Mouse (Mus musculus): ENCODE measurements around the gene Nudt15. TPM values are rescaled to one million over a fixed set of nuclear protein-coding genes. Genes with fewer than 3 reads are reported as not detected.
A peak's percentile ranks its signal among the peaks of the same experiment; 100 is the strongest.
"Not testable (repeated sequence)": the region's sequence is repeated elsewhere in the genome, so short reads cannot be mapped to it uniquely, and the experiment has no call there.

The Nudt15 gene
- polyA plus RNA-seq, 1 experiment from 2014 or later, result 6.6 TPM

- Histone ChIP-seq H3K4me2 (replicated peaks) (no peak overlapping the region), H3K4me1 (no peaks in the 10 kb centered on the region), H3K9ac (no peak overlapping the region), H3K36me3 (no peaks in the 10 kb centered on the region), H3K4me3 (no peak overlapping the region), H3K27me3 (no peaks in the 10 kb centered on the region), H3K27ac (no peak overlapping the region), H3K9me3 (no peaks in the 10 kb centered on the region)
- 65% methylated on average over 4 of the region's 4 CpGs for WGBS
- no peak for ATAC-seq (ENCODE audit: insufficient number of reproducible peaks, insufficient read depth, low FRiP score, low TSS enrichment)
Observed at GRCm38 (mm10) chr14:73547034-73547433, 1.0 kb downstream of the Nudt15 start.

DNA sequence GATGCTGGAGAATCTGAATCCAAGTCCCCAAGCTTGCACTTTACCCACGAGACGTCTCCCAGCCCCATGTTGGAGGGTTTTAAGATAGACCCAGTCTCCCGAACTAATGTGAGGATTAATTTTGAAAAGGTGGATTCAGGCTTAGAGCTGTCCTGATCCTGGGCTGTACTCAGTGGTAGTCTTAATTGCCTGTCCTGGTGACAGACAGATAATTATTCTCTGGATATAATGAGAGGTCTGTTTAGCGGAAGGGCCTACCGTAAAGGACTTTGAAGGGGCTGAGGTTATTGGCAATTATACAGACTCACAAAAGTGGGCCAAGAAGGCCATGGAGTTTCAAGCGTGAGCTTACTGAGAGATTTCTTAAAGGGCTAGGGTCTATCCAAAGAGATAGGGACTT, 4.3 kb downstream of the Nudt15 start:
- Histone ChIP-seq H3K9ac (no peak overlapping the region), H3K27ac (no peak overlapping the region), H3K4me2 (replicated peaks) (no peak overlapping the region), H3K9me3 (no peaks in the 10 kb centered on the region), H3K4me3 (no peak overlapping the region), H3K4me1 (no peaks in the 10 kb centered on the region), H3K27me3 (no peaks in the 10 kb centered on the region), H3K36me3 (no peaks in the 10 kb centered on the region)
- ATAC-seq (ENCODE audit: insufficient number of reproducible peaks, insufficient read depth, low FRiP score, low TSS enrichment), result no peak
- WGBS, result 57% methylated on average over 6 of the region's 6 CpGs

DNA sequence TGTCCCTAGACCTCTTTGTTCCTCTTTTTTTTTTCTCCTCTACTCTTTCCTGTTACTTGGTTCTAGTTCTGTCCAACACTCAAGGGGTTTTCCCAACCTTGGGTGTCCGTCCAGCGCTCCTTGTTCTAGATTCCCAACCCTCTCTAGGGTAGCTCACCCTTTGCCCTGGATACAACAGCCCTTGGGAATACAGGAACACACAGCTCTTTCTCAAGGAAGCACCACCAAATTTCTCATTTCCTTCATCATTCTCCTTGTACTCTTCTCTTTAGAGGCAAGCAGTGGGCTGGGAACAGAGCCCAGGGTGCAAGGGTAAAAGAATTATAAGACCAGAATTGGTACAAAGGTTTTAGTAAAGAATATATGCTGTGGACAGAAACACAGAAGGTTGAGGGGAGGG, 12.4 kb downstream of the Nudt15 start:
- Histone ChIP-seq H3K4me3 (no peak overlapping the region), H3K4me2 (replicated peaks) (no peak overlapping the region), H3K9ac (no peak overlapping the region), H3K9me3 (no peaks in the 10 kb centered on the region), H3K4me1 (0 out of 2 replicates have a peak, but pooled peaks cover 3% of the 10 kb centered on the region), H3K36me3 (no peaks in the 10 kb centered on the region), H3K27ac (no peak overlapping the region), H3K27me3 (no peaks in the 10 kb centered on the region)
- ATAC-seq (ENCODE audit: insufficient number of reproducible peaks, insufficient read depth, low FRiP score, low TSS enrichment), result no peak
- 87% methylated on average over 2 of the region's 2 CpGs for WGBS

DNA sequence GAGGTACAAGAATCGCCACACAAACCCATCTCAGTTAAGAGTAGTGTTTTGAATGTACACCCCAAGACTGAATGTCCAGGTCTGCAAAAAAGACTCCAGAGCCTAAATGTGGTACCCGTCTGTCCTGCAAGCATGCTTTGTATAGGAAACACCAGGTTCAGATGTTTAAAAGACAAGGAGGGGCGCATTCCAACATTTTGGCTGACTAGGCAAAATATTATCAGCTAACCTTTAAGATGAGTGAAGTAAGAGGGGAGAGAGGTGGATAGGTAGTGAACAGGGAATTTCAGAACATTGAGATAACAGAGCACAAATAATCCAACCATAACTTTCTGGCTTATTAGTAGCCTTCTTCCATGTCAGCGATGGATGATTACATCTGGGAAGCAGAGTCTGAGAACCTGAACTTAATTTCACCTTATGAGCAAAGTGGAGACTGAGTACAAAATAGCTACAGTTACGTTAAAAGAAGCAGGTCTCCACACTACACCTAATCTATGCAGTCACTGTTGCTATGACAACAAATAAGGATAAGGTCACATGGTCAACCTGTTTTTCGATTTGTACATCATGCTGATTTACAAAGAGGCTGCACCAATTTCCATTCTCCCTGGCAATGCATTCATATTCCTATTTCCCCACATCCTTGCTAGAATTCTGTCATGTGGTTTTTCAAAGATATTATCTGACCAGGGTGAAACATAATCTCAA, 14.1 kb downstream of the Nudt15 start:
- no peak overlapping the region for H3K4me3 ChIP-seq
- no peaks in the 10 kb centered on the region for H3K27me3 ChIP-seq
- WGBS, result 61% methylated on average over 6 of the region's 6 CpGs
- H3K4me2 ChIP-seq (replicated peaks), result no peak overlapping the region
- no peak overlapping the region for H3K27ac ChIP-seq
- no peak overlapping the region for H3K9ac ChIP-seq
- 0 out of 2 replicates have a peak, but pooled peaks cover 3% of the 10 kb centered on the region for H3K4me1 ChIP-seq
- H3K36me3 ChIP-seq, result no peaks in the 10 kb centered on the region
- ATAC-seq (ENCODE audit: insufficient number of reproducible peaks, insufficient read depth, low FRiP score, low TSS enrichment), result no peak
- no peaks in the 10 kb centered on the region for H3K9me3 ChIP-seq

DNA sequence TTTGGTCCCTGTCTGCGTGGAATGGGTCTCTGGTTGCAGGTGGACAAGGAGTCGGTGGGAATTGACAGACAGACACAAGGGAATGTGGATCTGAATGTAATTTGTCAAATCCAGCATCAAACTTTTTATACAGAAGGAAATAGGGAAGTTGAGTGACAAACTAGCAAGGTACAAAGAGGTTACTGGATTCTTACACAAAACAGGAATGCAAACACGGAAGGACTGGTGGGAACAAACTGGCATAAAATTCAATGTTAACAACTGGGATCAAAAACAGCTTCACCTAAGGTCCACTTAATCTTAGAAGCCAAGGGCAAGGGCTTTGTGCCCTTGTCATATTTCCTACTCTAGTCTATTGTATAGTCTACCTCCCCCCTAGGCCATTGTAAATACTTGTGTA, 19.4 kb downstream of the Nudt15 start:
- H3K4me1 ChIP-seq; H3K4me2 ChIP-seq (replicated peaks); H3K27me3 ChIP-seq; H3K27ac ChIP-seq; H3K9me3 ChIP-seq; H3K36me3 ChIP-seq; H3K9ac ChIP-seq; H3K4me3 ChIP-seq; ATAC-seq (ENCODE audit: insufficient number of reproducible peaks, insufficient read depth, low FRiP score, low TSS enrichment): not testable (repeated sequence)
- 85% methylated on average over 3 of the region's 3 CpGs for WGBS

GRCm38 (mm10) chr14:73524766-73525448, 23.1 kb downstream of the Nudt15 start, which contains the start of gene Sucla2:
Gene Sucla2, plus strand, starts transcription at chr14:73525319.
- H3K4me3 ChIP-seq, result peak within 1 kb of the TSS; percentile 46
- H3K27ac ChIP-seq, result peak within 1 kb of the TSS; percentile 76; the same call in 1 of the 2 replicates
- no peaks in the 10 kb centered on the region for H3K4me1 ChIP-seq
- H3K36me3 ChIP-seq, result no peaks in the 10 kb centered on the region
- WGBS, result under 1% methylated on average over 39 of the region's 41 CpGs
- H3K4me2 ChIP-seq (replicated peaks), result peak within 1 kb of the TSS; percentile 43
- H3K9me3 ChIP-seq, result no peaks in the 10 kb centered on the region
- H3K27me3 ChIP-seq, result no peaks in the 10 kb centered on the region
- 0 out of 2 replicates have a peak within 1 kb of the TSS, but pooled peaks have one; percentile 33 for H3K9ac ChIP-seq
- ATAC-seq (ENCODE audit: insufficient number of reproducible peaks, insufficient read depth, low FRiP score, low TSS enrichment), result peak; percentile 97

DNA sequence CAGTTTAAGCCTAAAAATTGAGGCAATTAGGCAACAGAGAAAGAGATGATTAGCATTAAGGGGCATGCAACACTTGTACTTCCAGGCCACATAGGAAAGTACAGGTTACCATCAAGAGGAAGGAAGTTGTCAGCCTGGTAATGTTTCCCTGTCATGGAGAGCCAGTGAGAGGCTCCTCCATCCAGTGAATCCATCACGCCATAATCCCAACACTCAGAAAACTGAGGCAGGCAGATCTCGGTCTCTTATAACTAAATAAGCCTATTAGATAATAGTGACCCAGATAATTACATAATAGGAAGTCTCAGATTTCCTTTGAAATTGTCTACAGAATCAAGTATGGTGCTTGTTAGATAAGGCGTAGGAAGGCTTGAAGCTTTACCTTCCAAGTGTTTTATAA, 23.9 kb downstream of the Nudt15 start:
- H3K36me3 ChIP-seq, result no peaks in the 10 kb centered on the region
- H3K27ac ChIP-seq, result no peak overlapping the region
- 64% methylated on average over 3 of the region's 3 CpGs for WGBS
- no peak for ATAC-seq (ENCODE audit: insufficient number of reproducible peaks, insufficient read depth, low FRiP score, low TSS enrichment)
- no peaks in the 10 kb centered on the region for H3K4me1 ChIP-seq
- no peak overlapping the region for H3K9ac ChIP-seq
- peak overlapping the region; percentile 43; the same call in 1 of the 2 replicates for H3K4me2 ChIP-seq (replicated peaks)
- no peaks in the 10 kb centered on the region for H3K27me3 ChIP-seq
- H3K9me3 ChIP-seq, result no peaks in the 10 kb centered on the region
- H3K4me3 ChIP-seq, result no peak overlapping the region

DNA sequence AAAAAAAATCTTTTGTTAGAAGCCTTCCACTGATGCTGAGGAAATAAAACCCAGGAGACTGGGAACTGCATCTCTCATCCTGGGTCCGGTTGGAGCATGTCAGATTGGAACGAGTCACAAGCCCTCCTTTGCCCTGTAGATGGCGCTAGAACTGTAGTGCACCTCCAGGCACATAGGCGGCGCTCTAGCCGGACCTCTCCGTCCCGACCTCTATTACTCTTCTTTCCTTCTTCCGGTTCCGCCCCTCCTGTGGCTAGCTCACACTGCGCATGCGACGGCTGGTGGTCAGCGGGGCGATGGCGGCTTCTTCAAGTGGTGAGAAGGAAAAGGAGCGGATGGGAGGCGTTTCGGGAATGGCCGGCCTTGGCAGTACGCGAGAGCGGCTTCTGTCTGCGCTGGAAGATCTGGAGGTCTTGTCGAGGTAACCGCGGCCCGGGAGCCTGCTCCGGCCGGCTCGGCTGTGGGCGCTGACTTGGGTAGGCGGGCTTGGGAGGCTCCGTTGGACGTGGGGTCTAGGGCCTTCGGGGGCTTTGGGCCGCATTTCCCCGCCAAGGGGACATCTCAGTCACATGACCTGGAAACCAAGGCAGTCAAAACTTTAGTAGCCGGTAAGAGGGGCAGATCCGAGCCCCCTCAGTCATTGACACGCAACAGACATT, 38.1 kb downstream of the Nudt15 start, which contains the start of gene Med4:
Med4 (plus strand) TSS at position 261 of the 659 bp plus-strand sequence.
- Histone ChIP-seq H3K4me1 (peaks cover 8% of the 10 kb centered on the region), H3K9me3 (no peaks in the 10 kb centered on the region), H3K27ac (0 out of 2 replicates have a peak within 1 kb of the TSS, but pooled peaks have one; percentile 33), H3K27me3 (no peaks in the 10 kb centered on the region), H3K9ac (peak within 1 kb of the TSS; percentile 80), H3K4me3 (peak within 1 kb of the TSS; percentile 67), H3K36me3 (peaks cover 10% of the 10 kb centered on the region; the same call in 1 of the 2 replicates), H3K4me2 (replicated peaks) (peak within 1 kb of the TSS; percentile 96)
- ATAC-seq (ENCODE audit: insufficient number of reproducible peaks, insufficient read depth, low FRiP score, low TSS enrichment), result peak; percentile 90
- WGBS, result under 1% methylated on average over 41 of the region's 41 CpGs

GRCm38 (mm10) chr14:73508630-73509395, 39.2 kb downstream of the Nudt15 start:
- Histone ChIP-seq H3K4me1 (peaks cover 13% of the 10 kb centered on the region), H3K9ac (no peak overlapping the region), H3K36me3 (peaks cover 8% of the 10 kb centered on the region; the same call in 1 of the 2 replicates), H3K4me3 (no peak overlapping the region), H3K9me3 (no peaks in the 10 kb centered on the region), H3K4me2 (replicated peaks) (no peak overlapping the region), H3K27ac (no peak overlapping the region), H3K27me3 (no peaks in the 10 kb centered on the region)
- ATAC-seq (ENCODE audit: insufficient number of reproducible peaks, insufficient read depth, low FRiP score, low TSS enrichment), result no peak
- WGBS, result 92% methylated on average over 6 of the region's 6 CpGs

DNA sequence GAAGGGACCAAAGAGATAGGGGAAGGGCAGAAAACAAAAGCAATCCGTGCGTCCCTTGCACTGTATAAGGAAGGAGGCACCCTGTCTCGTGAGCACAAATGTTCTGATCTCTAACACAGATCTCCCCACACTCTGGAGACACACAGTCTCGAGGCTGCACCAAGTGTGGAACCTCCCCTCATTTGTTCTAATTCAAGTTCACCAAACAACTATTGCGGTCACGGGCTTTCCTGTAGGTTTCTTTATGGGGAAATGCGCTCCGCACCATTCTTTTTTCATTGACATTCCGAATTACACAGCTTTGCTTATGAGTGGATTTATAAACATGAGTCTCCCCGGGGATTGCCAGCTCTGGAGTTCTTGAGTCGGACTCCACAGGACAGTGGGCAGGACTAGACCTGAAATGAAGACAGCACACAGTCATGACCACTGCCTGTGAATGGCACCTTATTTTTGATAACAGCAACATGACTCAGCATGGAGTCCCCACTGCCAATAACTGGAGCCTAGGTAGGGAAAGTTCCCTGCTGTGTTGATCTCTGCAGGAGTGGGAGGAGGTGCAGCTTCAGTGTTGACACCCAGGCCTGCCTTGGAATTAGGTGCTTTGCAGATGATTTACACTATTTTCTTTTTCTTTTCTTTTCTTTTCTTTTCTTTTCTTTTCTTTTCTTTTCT, 40.2 kb downstream of the Nudt15 start:
- H3K9ac ChIP-seq, result no peak overlapping the region
- 74% methylated on average over 11 of the region's 11 CpGs for WGBS
- no peaks in the 10 kb centered on the region for H3K9me3 ChIP-seq
- no peaks in the 10 kb centered on the region for H3K27me3 ChIP-seq
- ATAC-seq (ENCODE audit: insufficient number of reproducible peaks, insufficient read depth, low FRiP score, low TSS enrichment), result no peak
- no peak overlapping the region for H3K4me3 ChIP-seq
- H3K36me3 ChIP-seq, result peaks cover 8% of the 10 kb centered on the region; the same call in 1 of the 2 replicates
- H3K4me2 ChIP-seq (replicated peaks), result no peak overlapping the region
- peaks cover 16% of the 10 kb centered on the region for H3K4me1 ChIP-seq
- H3K27ac ChIP-seq, result no peak overlapping the region

DNA sequence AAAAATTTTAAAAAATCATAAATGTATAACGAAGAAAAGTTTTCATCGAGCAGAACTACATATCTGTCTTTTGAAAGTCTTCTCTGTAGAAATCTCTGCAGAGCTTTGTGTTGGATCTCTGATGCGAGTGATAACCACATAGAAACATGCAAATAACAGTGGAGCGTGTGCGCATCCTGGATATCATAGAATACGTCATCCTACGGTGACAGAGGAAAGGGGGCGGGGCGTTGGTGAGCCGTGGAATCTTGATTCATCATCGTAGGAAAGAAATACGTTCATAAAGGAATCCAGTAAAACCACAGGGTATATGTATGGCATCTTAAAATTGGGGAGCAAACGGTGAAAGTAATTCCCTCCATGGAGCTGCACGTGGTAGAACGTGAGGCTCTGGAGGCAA, 40.8 kb downstream of the Nudt15 start:
- no peak for ATAC-seq (ENCODE audit: insufficient number of reproducible peaks, insufficient read depth, low FRiP score, low TSS enrichment)
- H3K9me3 ChIP-seq, result no peaks in the 10 kb centered on the region
- WGBS, result 89% methylated on average over 15 of the region's 15 CpGs
- H3K27me3 ChIP-seq, result no peaks in the 10 kb centered on the region
- H3K9ac ChIP-seq, result no peak overlapping the region
- H3K4me1 ChIP-seq, result peaks cover 19% of the 10 kb centered on the region
- no peak overlapping the region for H3K27ac ChIP-seq
- no peak overlapping the region for H3K4me3 ChIP-seq
- H3K4me2 ChIP-seq (replicated peaks), result no peak overlapping the region
- H3K36me3 ChIP-seq, result peaks cover 4% of the 10 kb centered on the region; the same call in 1 of the 2 replicates

All from embryonic facial prominence, embryonic 12.5 days (tissue).